Mouse (Mus musculus): ENCODE measurements around the gene Rsu1. TPM values are rescaled to one million over a fixed set of nuclear protein-coding genes. Genes with fewer than 3 reads are reported as not detected.

The Rsu1 gene
- total and polyA plus RNA-seq, 2 experiments from 2014 or later: 85.8 to 114 TPM

- H3K27ac ChIP-seq (ENCODE audit: low read depth, low read length): no peak overlapping the region
- H3K4me2 ChIP-seq (ENCODE audit: low read depth, low read length, poor library complexity, severe bottlenecking): no peak overlapping the region
- no peaks in the 10 kb centered on the region for H3K4me1 ChIP-seq (ENCODE audit: insufficient read depth, low read length)
- WGBS: 81% methylated on average over 4 of the region's 4 CpGs
- H3K9me3 ChIP-seq (ENCODE audit: low read length): no peaks in the 10 kb centered on the region
- H3K4me3 ChIP-seq (ENCODE audit: low read depth, low read length): no peak overlapping the region
- H3K9ac ChIP-seq (replicated peaks; ENCODE audit: low read length, poor library complexity, severe bottlenecking): no peak overlapping the region
- DNase-seq (ENCODE audit: low spot score): peak; percentile 31
- no peaks in the 10 kb centered on the region for H3K36me3 ChIP-seq (ENCODE audit: insufficient read depth, low read length)
- H3K27me3 ChIP-seq (ENCODE audit: insufficient read depth, low read length): no peaks in the 10 kb centered on the region
- TF ChIP-seq CTCF (IDR thresholded peaks at IDR 0.05): no peak
- ATAC-seq (ENCODE audit: low FRiP score): peak; percentile 28; the same call in 1 of the 2 replicates
Measured at GRCm38 (mm10) chr2:13089861-13090260, 181.4 kb downstream of the Rsu1 start.

- Histone ChIP-seq H3K36me3 (ENCODE audit: insufficient read depth, low read length) (no peaks in the 10 kb centered on the region), H3K4me3 (ENCODE audit: low read depth, low read length) (no peak overlapping the region), H3K9ac (replicated peaks; ENCODE audit: low read length, poor library complexity, severe bottlenecking) (no peak overlapping the region), H3K9me3 (ENCODE audit: low read length) (no peaks in the 10 kb centered on the region), H3K27ac (ENCODE audit: low read depth, low read length) (no peak overlapping the region), H3K4me1 (ENCODE audit: insufficient read depth, low read length) (no peaks in the 10 kb centered on the region), H3K27me3 (ENCODE audit: insufficient read depth, low read length) (no peaks in the 10 kb centered on the region), H3K4me2 (ENCODE audit: low read depth, low read length, poor library complexity, severe bottlenecking) (no peak overlapping the region)
- ATAC-seq (ENCODE audit: low FRiP score) (no peak), DNase-seq (ENCODE audit: low spot score) (no peak)
- 84% methylated on average over 4 of the region's 4 CpGs for WGBS
- no peak for TF ChIP-seq CTCF (IDR thresholded peaks at IDR 0.05)
Measured at GRCm38 (mm10) chr2:13088266-13088665, 182.9 kb downstream of the Rsu1 start.

- Histone ChIP-seq H3K4me2 (ENCODE audit: low read depth, low read length, poor library complexity, severe bottlenecking) (no peak overlapping the region), H3K36me3 (ENCODE audit: insufficient read depth, low read length) (no peaks in the 10 kb centered on the region), H3K9ac (replicated peaks; ENCODE audit: low read length, poor library complexity, severe bottlenecking) (no peak overlapping the region), H3K9me3 (ENCODE audit: low read length) (no peaks in the 10 kb centered on the region), H3K4me3 (ENCODE audit: low read depth, low read length) (no peak overlapping the region), H3K4me1 (ENCODE audit: insufficient read depth, low read length) (no peaks in the 10 kb centered on the region), H3K27me3 (ENCODE audit: insufficient read depth, low read length) (no peaks in the 10 kb centered on the region), H3K27ac (ENCODE audit: low read depth, low read length) (no peak overlapping the region)
- TF ChIP-seq CTCF (IDR thresholded peaks at IDR 0.05): no peak
- 93% methylated on average over 2 of the region's 2 CpGs for WGBS
- DNase-seq (ENCODE audit: low spot score): no peak
- no peak for ATAC-seq (ENCODE audit: low FRiP score)
Measured at GRCm38 (mm10) chr2:13087811-13088210, 183.4 kb downstream of the Rsu1 start.

GRCm38 (mm10) chr2:13084223-13084622 is 187.0 kb downstream of the Rsu1 start:
- no peak overlapping the region; the same call in 1 of the 2 replicates for H3K27ac ChIP-seq (ENCODE audit: low read depth, low read length)
- no peaks in the 10 kb centered on the region for H3K4me1 ChIP-seq (ENCODE audit: insufficient read depth, low read length)
- no peak overlapping the region for H3K4me2 ChIP-seq (ENCODE audit: low read depth, low read length, poor library complexity, severe bottlenecking)
- H3K4me3 ChIP-seq (ENCODE audit: low read depth, low read length): no peak overlapping the region
- no peaks in the 10 kb centered on the region for H3K36me3 ChIP-seq (ENCODE audit: insufficient read depth, low read length)
- no peaks in the 10 kb centered on the region for H3K27me3 ChIP-seq (ENCODE audit: insufficient read depth, low read length)
- ATAC-seq (ENCODE audit: low FRiP score) (no peak), DNase-seq (ENCODE audit: low spot score) (peak; percentile 27)
- TF ChIP-seq CTCF (IDR thresholded peaks at IDR 0.05): no peak
- H3K9ac ChIP-seq (replicated peaks; ENCODE audit: low read length, poor library complexity, severe bottlenecking): no peak overlapping the region
- H3K9me3 ChIP-seq (ENCODE audit: low read length): no peaks in the 10 kb centered on the region
- WGBS: 24% methylated on average over 5 of the region's 5 CpGs

- Histone ChIP-seq H3K36me3 (ENCODE audit: insufficient read depth, low read length) (peaks cover 6% of the 10 kb centered on the region; the same call in 1 of the 2 replicates), H3K9me3 (ENCODE audit: low read length) (no peaks in the 10 kb centered on the region), H3K9ac (replicated peaks; ENCODE audit: low read length, poor library complexity, severe bottlenecking) (no peak overlapping the region), H3K27ac (ENCODE audit: low read depth, low read length) (no peak overlapping the region), H3K4me2 (ENCODE audit: low read depth, low read length, poor library complexity, severe bottlenecking) (no peak overlapping the region), H3K4me3 (ENCODE audit: low read depth, low read length) (no peak overlapping the region), H3K27me3 (ENCODE audit: insufficient read depth, low read length) (no peaks in the 10 kb centered on the region), H3K4me1 (ENCODE audit: insufficient read depth, low read length) (no peaks in the 10 kb centered on the region)
- WGBS: 56% methylated on average over 2 of the region's 2 CpGs
- DNase-seq (ENCODE audit: low spot score): no peak
- TF ChIP-seq CTCF (IDR thresholded peaks at IDR 0.05): no peak
- ATAC-seq (ENCODE audit: low FRiP score): no peak
Measured at GRCm38 (mm10) chr2:13080476-13080875, 190.7 kb downstream of the Rsu1 start.

- H3K27ac ChIP-seq (ENCODE audit: low read depth, low read length): no peak overlapping the region
- DNase-seq (ENCODE audit: low spot score) (no peak), ATAC-seq (ENCODE audit: low FRiP score) (no peak)
- no peaks in the 10 kb centered on the region for H3K4me1 ChIP-seq (ENCODE audit: insufficient read depth, low read length)
- no peaks in the 10 kb centered on the region for H3K9me3 ChIP-seq (ENCODE audit: low read length)
- H3K9ac ChIP-seq (replicated peaks; ENCODE audit: low read length, poor library complexity, severe bottlenecking): no peak overlapping the region
- H3K27me3 ChIP-seq (ENCODE audit: insufficient read depth, low read length): no peaks in the 10 kb centered on the region
- H3K36me3 ChIP-seq (ENCODE audit: insufficient read depth, low read length): peaks cover 6% of the 10 kb centered on the region; the same call in 1 of the 2 replicates
- no peak for TF ChIP-seq CTCF (IDR thresholded peaks at IDR 0.05)
- no peak overlapping the region for H3K4me3 ChIP-seq (ENCODE audit: low read depth, low read length)
- H3K4me2 ChIP-seq (ENCODE audit: low read depth, low read length, poor library complexity, severe bottlenecking): no peak overlapping the region
Measured at GRCm38 (mm10) chr2:13072243-13072642, 199.0 kb downstream of the Rsu1 start.

Measured in midbrain, postnatal 0 days (tissue).